Mouse (Mus musculus) adipocyte (in vitro differentiated cells): ENCODE data around the gene Sval1.

Experiments
- DNase-seq: peaks from one replicate; pipeline ENCODE4 v3.0.0-alpha.2; 2016; ENCODE audit warnings: low spot score

Gene Sval1

GRCm38 (mm10) chr6:41951330-41951729 lies at the start of gene Sval1:
Gene Sval1 (plus strand): TSS chr6:41951630.
- no peak for DNase-seq

GRCm38 (mm10) chr6:41911625-41912024 lies 39.8 kb upstream of the Sval1 start:
- DNase-seq: peak; percentile 66

GRCm38 (mm10) chr6:41914883-41915282 lies 36.5 kb upstream of the Sval1 start:
- no peak for DNase-seq

GRCm38 (mm10) chr6:41967840-41968239 lies 16.4 kb downstream of the Sval1 start, which contains the start of gene Sval3:
Gene Sval3 (plus strand): TSS chr6:41968140.
- no peak for DNase-seq
